28 mouse cellular contexts compared by ENCODE assay signal in the genomic region with DNA sequence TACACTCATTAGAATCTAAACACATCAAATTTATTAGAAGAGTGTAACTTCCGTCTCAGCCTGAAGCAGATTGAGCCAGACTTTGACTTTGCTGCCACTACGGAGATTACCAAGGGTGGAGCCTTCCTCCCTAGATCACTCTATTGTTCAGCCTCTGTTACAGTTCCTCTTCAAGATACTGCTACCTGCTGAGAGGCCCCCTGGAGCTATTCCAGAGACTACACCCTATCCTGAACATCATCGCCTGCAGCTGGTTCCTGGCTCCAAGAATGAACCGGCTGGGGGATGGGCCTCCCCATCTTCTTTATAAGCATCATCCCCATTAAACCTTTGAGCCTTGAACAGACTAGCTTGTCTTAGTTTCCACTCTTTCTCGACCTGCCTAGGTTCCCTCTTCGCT.
DNase-seq lines count a peak whose midpoint lies in the region; ATAC-seq and TF ChIP-seq lines count a peak whose summit lies in the region.
"Had no signal": no experiment of that assay in that cellular context is flagged by ENCODE, and none has a peak within 500 bp of the region (broad histone marks: within the 10 kb centered on the region; RNA-seq: fewer than 3 reads in every experiment).

No protein-coding gene starts in this region.

- no peaks in the 10 kb centered on the region for H3K79me2 ChIP-seq in heart, adult 2 months (replicated peaks; ENCODE audit: control insufficient read depth, insufficient read depth, low read length)

- no peak for TF ChIP-seq CTCF in heart, adult 2 months (IDR thresholded peaks at IDR 0.05)

- no peak overlapping the region for H3K9ac ChIP-seq in heart, adult 2 months (ENCODE audit: low read depth, low read length)
- no peak overlapping the region for H3K9ac ChIP-seq in heart, embryonic 11.5 days (ENCODE audit: low read depth, low read length)
- H3K9ac ChIP-seq in ES-E14 (ENCODE audit: insufficient read depth, low read depth, low read length, poor library complexity, severe bottlenecking), result no peak overlapping the region
- no peak overlapping the region for H3K9ac ChIP-seq in liver, embryonic 11.5 days (ENCODE audit: low read depth, low read length)
- H3K9ac ChIP-seq: hindbrain, embryonic 13.5 days; kidney, embryonic 15.5 days; liver, embryonic 13.5 days; midbrain, embryonic 13.5 days; neural tube, embryonic 13.5 days; stomach, embryonic 15.5 days had no signal

- WGBS in heart, adult 2 months, result 49% methylated on average over 6 of the region's 6 CpGs
- 57% methylated on average over 6 of the region's 6 CpGs for WGBS in heart, embryonic 11.5 days (ENCODE audit: insufficient replicate concordance)
- 74% methylated on average over 6 of the region's 6 CpGs for WGBS in liver, embryonic 11.5 days

- no peaks in the 10 kb centered on the region for H3K27me3 ChIP-seq in heart, adult 2 months (ENCODE audit: control insufficient read depth, insufficient read depth, low read length)
- H3K27me3 ChIP-seq in heart, embryonic 11.5 days (ENCODE audit: control insufficient read depth, insufficient read depth, low read length), result no peaks in the 10 kb centered on the region
- no peaks in the 10 kb centered on the region for H3K27me3 ChIP-seq in liver, embryonic 11.5 days (replicated peaks; ENCODE audit: control insufficient read depth, insufficient read depth, low read length)
- H3K27me3 ChIP-seq: hindbrain, embryonic 13.5 days; kidney, embryonic 15.5 days; liver, embryonic 13.5 days; midbrain, embryonic 13.5 days; neural tube, embryonic 13.5 days; stomach, embryonic 15.5 days had no signal

- H3K36me3 ChIP-seq in heart, adult 2 months (ENCODE audit: control insufficient read depth, insufficient read depth, low read length), result no peaks in the 10 kb centered on the region
- H3K36me3 ChIP-seq in heart, embryonic 11.5 days (ENCODE audit: control insufficient read depth, insufficient read depth, low read length), result no peaks in the 10 kb centered on the region
- no peaks in the 10 kb centered on the region for H3K36me3 ChIP-seq in ES-E14 (ENCODE audit: control insufficient read depth, insufficient read depth, low read length, poor library complexity, severe bottlenecking)
- H3K36me3 ChIP-seq in liver, embryonic 11.5 days (ENCODE audit: control insufficient read depth, insufficient read depth, low read length), result no peaks in the 10 kb centered on the region
- H3K36me3 ChIP-seq: G1E; hindbrain, embryonic 13.5 days; kidney, embryonic 15.5 days; liver, embryonic 13.5 days; midbrain, embryonic 13.5 days; neural tube, embryonic 13.5 days; stomach, embryonic 15.5 days had no signal

- H3K27ac ChIP-seq in heart, adult 2 months, result no peak overlapping the region
- no peak overlapping the region for H3K27ac ChIP-seq in heart, embryonic 11.5 days (ENCODE audit: low read depth, low read length)
- H3K27ac ChIP-seq in ES-E14 (ENCODE audit: insufficient read depth, low read depth, low read length, poor library complexity, severe bottlenecking), result peak overlapping the region; percentile 67; the same call in 1 of the 2 replicates
- H3K27ac ChIP-seq in liver, embryonic 11.5 days (ENCODE audit: low read depth, low read length), result no peak overlapping the region
- H3K27ac ChIP-seq: hindbrain, embryonic 13.5 days; kidney, embryonic 15.5 days; liver, embryonic 13.5 days; macrophage; midbrain, embryonic 13.5 days; neural tube, embryonic 13.5 days; stomach, embryonic 15.5 days had no signal

- H3K4me3 ChIP-seq in heart, adult 2 months, result no peak overlapping the region
- H3K4me3 ChIP-seq in heart, embryonic 11.5 days (ENCODE audit: low read depth, low read length), result no peak overlapping the region
- no peak overlapping the region for H3K4me3 ChIP-seq in ES-E14 (ENCODE audit: insufficient read depth in 1 of 2, low read depth in 1 of 2, low read length in 2 of 2, poor library complexity in 1 of 2, severe bottlenecking in 1 of 2)
- no peak overlapping the region for H3K4me3 ChIP-seq in liver, embryonic 11.5 days (ENCODE audit: low read depth, low read length)
- H3K4me3 ChIP-seq: erythroblast, embryonic 14.5 days; hindbrain, embryonic 13.5 days; kidney, embryonic 15.5 days; liver, embryonic 13.5 days; midbrain, embryonic 13.5 days; neural tube, embryonic 13.5 days; stomach, embryonic 15.5 days had no signal

- H3K4me1 ChIP-seq in heart, adult 2 months (ENCODE audit: control insufficient read depth, insufficient read depth, low read length), result no peaks in the 10 kb centered on the region
- no peaks in the 10 kb centered on the region for H3K4me1 ChIP-seq in heart, embryonic 11.5 days (ENCODE audit: control insufficient read depth, insufficient read depth, low read length)
- no peaks in the 10 kb centered on the region; a peak in 1 of 4 replicates for H3K4me1 ChIP-seq in ES-E14 (ENCODE audit: control insufficient read depth in 2 of 2, insufficient read depth in 2 of 2, low read length in 2 of 2, poor library complexity in 1 of 2)
- H3K4me1 ChIP-seq in liver, embryonic 11.5 days (replicated peaks; ENCODE audit: control insufficient read depth, insufficient read depth, low read length), result no peaks in the 10 kb centered on the region
- H3K4me1 ChIP-seq: hindbrain, embryonic 13.5 days; kidney, embryonic 15.5 days; liver, embryonic 13.5 days; midbrain, embryonic 13.5 days; neural tube, embryonic 13.5 days; stomach, embryonic 15.5 days had no signal

- intact Hi-C loops in heart, adult 2 months (cut with DNase I), result no loop called here
- intact Hi-C loops in heart, postnatal 36 days (cut with DNase I), result no loop called here

- H3K9me3 ChIP-seq in heart, embryonic 11.5 days (replicated peaks; ENCODE audit: control insufficient read depth, low read length), result no peaks in the 10 kb centered on the region
- no peaks in the 10 kb centered on the region for H3K9me3 ChIP-seq in ES-E14 (ENCODE audit: control insufficient read depth, insufficient read depth, low read depth, low read length)
- no peaks in the 10 kb centered on the region for H3K9me3 ChIP-seq in liver, embryonic 11.5 days (ENCODE audit: control insufficient read depth, low read length)
- H3K9me3 ChIP-seq: G1E; hindbrain, embryonic 13.5 days; kidney, embryonic 15.5 days; liver, embryonic 13.5 days; midbrain, embryonic 13.5 days; neural tube, embryonic 13.5 days; stomach, embryonic 15.5 days had no signal

- in situ Hi-C loops in ES-E14 (cut with MboI; ENCODE audit: low sequenced_read_pairs in 2 of 2, unreplicated experiment in 2 of 2), result no loop called here

- TF ChIP-seq POLR2A in heart, adult 2 months (IDR thresholded peaks at IDR 0.05; ENCODE audit: insufficient read depth, low read depth, low read length), result no peak

- H3K4me2 ChIP-seq in heart, embryonic 11.5 days, result no peak overlapping the region
- H3K4me2 ChIP-seq in liver, embryonic 11.5 days, result no peak overlapping the region
- H3K4me2 ChIP-seq: hindbrain, embryonic 13.5 days; kidney, embryonic 15.5 days; liver, embryonic 13.5 days; midbrain, embryonic 13.5 days; neural tube, embryonic 13.5 days; stomach, embryonic 15.5 days had no signal

- no peak for ATAC-seq in heart, embryonic 11.5 days (replicated peaks; ENCODE audit: insufficient number of reproducible peaks, low FRiP score, low TSS enrichment)
- ATAC-seq in liver, embryonic 11.5 days (replicated peaks; ENCODE audit: low FRiP score), result no peak
- ATAC-seq: CD4-positive, CD25-positive, alpha-beta regulatory T cell, adult 4 months; forebrain, embryonic 16.5 days; intestine, postnatal 0 days; lung, postnatal 0 days; midbrain, embryonic 13.5 days had no signal

- TF ChIP-seq EP300 in heart, adult 2 months (IDR thresholded peaks at IDR 0.05; ENCODE audit: insufficient read depth, low read depth, low read length), result 0 out of 2 replicates have a peak, but pooled peaks have one; percentile 28

- DNase-seq in heart, adult 2 months, result peak; percentile 22 to 45
- peak; percentile 80 for DNase-seq in ES-E14 (ENCODE audit: low read depth, low spot score)
- peak; percentile 38 for DNase-seq in heart, adult 8-10 months (ENCODE audit: low spot score)
- DNase-seq in heart, postnatal 36 days, result peak; percentile 7 to 8
- DNase-seq in liver, embryonic 11.5 days (ENCODE audit: low spot score), result no peak
- no peak for DNase-seq in cerebellum, postnatal 14 days
- DNase-seq: adrenal gland, postnatal 25 days; cerebellum, adult 11-12 months; cerebellum, postnatal 10 days; gastrocnemius, postnatal 14 days; layer of hippocampus, postnatal 36 days; left cerebral cortex, postnatal 4 days; liver, embryonic 13.5 days; lung, adult 18-20 months; right cerebral cortex, postnatal 14 days had no signal

TF ChIP-seq in ES-E14, 5 proteins besides CTCF, POLR2A, EP300 and RAD21:
- TF ChIP-seq ZNF384 (IDR thresholded peaks at IDR 0.05; ENCODE audit: low read depth, low read length) (no peak), MAFK (IDR thresholded peaks at IDR 0.05; ENCODE audit: insufficient read depth, low read depth, low read length) (no peak), HCFC1 (IDR thresholded peaks at IDR 0.05; ENCODE audit: borderline replicate concordance, insufficient read depth, low read length) (no peak), CHD2 (IDR thresholded peaks at IDR 0.05; ENCODE audit: low read depth, low read length) (no peak), ZC3H11A (IDR thresholded peaks at IDR 0.05; ENCODE audit: borderline replicate concordance, low read depth, low read length) (no peak)
TF ChIP-seq in ES-E14: peak in this region for 0.

Comparison
In these comparisons a context has a peak if more than half of its experiments do, and no peak if none do; other contexts are left out.
1. DNase-seq: peak in heart, adult 2 months (2 of 2), ES-E14 (single experiment), heart, adult 8-10 months (single experiment) and heart, postnatal 36 days (2 of 2); none in liver, embryonic 11.5 days (single experiment) and cerebellum, postnatal 14 days (0 of 2).